Mouse (Mus musculus): ENCODE measurements around the gene Spata5.

- no peak for TF ChIP-seq CTCF (IDR thresholded peaks at IDR 0.05; ENCODE audit: low read depth)
- no peak for TF ChIP-seq EP300 (optimal IDR thresholded peaks at IDR 0.05)
Measured at GRCm38 (mm10) chr3:37603541-37603940, 183.8 kb downstream of the Spata5 start.
